Mouse (Mus musculus): ENCODE measurements around the gene Sco2.

Gene Sco2

GRCm38 (mm10) chr15:89373762-89374248 lies at the start of gene Sco2:
Sco2 (minus strand) TSS chr15:89373846.
- DNase-seq, result peak; percentile 90

GRCm38 (mm10) chr15:89421938-89422337 lies 48.3 kb upstream of the Sco2 start:
- DNase-seq, result no peak

- no peak for DNase-seq
Observed at GRCm38 (mm10) chr15:89415282-89415681, 41.6 kb upstream of the Sco2 start.

DNA sequence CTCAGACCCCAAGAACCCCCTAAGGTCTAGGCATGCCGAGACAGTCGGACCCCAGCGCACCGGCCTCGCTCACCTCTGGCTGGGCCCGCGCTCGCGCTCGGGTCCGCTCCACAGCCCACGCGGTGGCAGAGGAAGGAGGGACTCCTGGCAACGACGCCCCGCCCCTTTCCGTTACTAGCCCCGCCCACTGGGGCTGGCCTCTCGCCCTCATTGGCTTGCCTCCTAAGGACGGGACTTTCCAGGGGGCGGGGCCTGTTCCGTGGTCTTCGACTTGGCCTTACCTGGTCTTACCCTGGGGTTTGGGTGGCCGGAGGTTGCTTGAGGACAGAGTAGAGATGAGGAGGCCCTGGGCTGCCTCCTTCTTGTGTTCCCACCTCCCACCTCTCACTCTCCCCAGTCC lies 36.5 kb upstream of the Sco2 start, which contains the start of gene Syce3:
Gene Syce3 (minus strand): TSS at position 386 of the 400 bp plus-strand sequence.
- no peak for DNase-seq

DNA sequence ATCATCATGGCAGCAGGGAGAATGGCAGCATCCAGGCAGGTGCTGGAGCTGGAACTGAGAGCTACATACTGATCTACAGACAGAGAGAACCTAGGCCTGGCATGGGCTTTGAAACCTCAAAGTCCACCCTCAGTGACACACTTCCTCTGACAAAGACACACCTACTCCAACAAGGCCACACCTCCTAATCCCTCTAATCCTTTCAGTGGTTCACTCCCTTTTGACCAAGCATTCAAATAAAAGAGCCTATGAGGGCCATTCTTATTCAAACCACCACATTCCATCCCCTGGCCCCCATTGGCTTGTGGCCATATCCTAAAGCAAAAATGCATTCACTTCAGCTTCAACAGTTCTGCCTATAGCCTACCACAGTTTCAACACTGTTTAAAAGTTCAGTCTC lies 33.0 kb upstream of the Sco2 start:
- DNase-seq, result no peak

DNA sequence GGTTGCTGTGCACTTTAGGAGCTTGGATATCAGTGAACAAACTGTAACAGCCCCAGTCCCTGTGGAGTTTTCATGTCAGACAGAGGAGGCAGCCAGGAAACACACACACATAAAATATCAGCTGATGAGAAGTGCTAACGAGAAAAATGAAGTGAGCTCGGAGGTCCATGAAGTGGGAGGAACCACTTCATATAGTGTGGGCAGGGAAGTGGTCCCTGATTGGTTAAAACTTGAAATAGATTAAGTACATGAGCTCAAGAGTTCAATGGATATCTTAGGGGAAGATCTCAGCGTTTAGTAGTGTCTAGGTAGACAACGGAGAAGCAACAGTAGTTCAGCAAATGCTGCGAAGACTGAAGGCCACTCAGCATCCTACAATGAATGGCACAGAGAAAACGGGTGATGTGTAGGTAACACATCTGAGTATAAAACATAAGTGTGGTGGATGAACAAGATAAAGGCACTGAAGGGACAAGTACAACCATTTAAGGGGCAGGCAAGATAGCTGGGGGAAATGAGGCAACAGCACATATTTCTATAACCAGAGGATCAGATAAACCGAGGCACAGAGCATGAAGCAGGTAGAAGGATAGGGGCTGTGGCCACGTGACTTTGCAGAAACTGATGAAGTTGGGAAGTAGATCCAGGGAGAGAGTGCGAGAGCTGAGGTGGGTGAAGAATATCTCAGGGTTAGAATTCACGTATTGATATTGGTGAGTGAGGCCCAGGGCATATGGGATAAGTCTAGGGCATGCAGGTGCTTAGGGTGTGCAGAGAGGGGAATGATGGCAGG lies 31.4 kb upstream of the Sco2 start:
- DNase-seq, result no peak

- no peak for DNase-seq
Observed at GRCm38 (mm10) chr15:89402471-89402870, 28.8 kb upstream of the Sco2 start.

GRCm38 (mm10) chr15:89399716-89400115 lies 26.1 kb upstream of the Sco2 start:
- DNase-seq, result no peak

DNA sequence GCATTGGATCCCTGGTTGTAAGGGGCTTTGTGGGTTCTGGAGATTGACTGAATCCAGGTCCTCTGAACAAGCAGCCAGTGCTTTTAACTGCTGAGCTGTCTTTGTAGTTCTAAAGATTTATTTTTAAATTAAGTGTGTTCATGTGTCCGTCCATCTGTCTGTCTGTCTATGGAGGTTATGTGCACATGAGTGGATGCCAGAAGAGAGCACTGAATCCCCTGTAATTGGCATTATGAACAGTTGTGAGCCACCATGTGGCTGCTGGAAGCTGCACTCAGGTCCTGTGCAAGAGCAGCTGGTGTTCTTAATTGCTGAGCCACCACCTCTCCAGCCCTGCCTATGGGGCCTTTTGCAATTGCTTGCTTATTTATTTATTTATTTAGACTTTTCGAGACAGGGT lies 24.5 kb upstream of the Sco2 start:
- no peak for DNase-seq

GRCm38 (mm10) chr15:89396883-89397282 lies 23.2 kb upstream of the Sco2 start:
- DNase-seq, result no peak

GRCm38 (mm10) chr15:89390081-89390480 lies 16.4 kb upstream of the Sco2 start:
- no peak for DNase-seq

GRCm38 (mm10) chr15:89387127-89387526 lies 13.5 kb upstream of the Sco2 start:
- DNase-seq, result no peak

DNA sequence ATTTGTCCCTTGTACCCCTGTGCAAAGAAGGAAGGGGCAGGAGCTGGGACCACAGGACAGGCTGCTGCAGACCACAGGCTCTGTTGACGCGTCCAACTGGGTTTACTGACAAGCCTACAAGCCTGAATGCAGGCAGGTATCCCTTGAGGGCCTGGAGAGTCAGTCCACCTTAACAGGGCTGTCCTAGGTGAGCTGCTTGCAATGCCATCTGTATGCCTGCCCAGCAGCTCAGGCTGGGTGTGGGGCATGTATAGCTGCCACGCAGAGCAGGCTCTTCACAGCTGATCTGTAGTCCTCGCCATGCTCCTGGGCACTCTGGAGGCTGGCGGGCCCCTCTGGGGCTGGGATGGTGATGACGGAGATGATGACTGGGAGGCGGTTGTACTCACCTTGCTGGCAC lies 11.0 kb upstream of the Sco2 start, which contains the start of gene Klhdc7b:
Gene Klhdc7b (plus strand): TSS at position 301 of the 400 bp plus-strand sequence.
- DNase-seq, result no peak

- DNase-seq, result no peak
Observed at GRCm38 (mm10) chr15:89379429-89379828, 5.8 kb upstream of the Sco2 start.

GRCm38 (mm10) chr15:89378831-89379401 lies 5.3 kb upstream of the Sco2 start, which contains the start of gene Odf3b:
Odf3b (minus strand) TSS chr15:89379282.
- no peak for DNase-seq

DNA sequence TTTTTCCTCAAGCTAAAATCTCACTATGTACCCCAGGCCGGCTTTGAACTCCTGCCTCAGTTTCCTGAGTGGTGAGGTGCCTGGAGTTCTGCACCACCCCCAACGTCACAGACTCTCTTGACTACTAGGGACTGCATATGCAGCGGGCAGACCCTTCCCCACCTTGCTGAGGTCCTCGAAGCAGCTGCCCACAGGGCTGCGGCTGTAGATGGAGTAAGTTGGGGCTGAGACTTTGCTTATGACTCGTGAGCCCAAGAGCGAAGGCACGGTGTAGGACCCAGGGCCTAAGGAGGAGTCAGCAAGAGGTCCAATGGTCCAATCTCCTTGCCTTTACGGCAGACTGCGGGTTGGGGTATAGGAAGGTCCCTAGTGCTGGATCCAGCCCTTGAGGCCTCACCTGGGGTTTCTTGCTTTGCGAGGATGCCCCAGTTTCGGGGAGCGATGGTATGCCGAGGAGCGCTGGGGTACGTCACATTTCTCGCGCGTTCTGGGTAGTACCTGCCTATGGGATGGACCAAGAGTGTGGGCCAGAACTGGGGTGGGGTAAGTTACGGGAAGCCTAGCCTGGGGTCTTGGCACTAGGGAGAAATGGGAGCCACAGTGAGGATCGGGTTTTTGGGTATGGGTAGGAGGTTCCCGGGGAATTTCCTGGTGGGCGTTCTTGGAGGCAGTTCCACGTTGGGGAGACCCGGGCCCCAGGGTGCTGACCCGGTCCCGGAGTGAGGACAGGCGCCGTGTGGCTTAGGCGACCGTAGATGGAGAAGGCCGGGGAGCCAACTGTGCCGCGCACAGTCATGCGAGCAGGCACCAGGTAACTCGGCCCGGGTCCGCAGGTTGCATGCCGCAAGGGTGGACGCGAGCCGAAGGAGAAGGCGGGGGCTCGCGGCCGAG lies 4.5 kb upstream of the Sco2 start:
- no peak for DNase-seq

DNA sequence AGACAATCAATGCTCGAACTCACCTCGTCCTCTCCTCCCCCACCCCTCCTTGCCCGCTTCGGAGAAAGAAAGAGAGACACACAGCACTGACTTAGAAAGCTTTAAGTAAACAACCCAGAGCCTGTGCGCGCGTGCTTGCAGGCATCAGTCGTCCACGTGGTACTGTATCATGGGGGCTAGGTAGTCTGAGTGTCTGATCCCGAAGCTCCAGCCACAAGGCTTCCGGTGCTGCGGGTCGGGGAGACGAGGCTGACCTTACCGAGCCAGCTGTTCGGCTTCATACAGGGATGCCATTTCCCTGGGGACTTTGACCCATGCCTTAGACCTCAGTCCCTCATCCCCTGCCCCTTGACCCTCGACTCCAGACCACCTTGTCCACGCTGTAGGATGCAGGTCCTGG lies 3.7 kb upstream of the Sco2 start:
- DNase-seq, result no peak

DNA sequence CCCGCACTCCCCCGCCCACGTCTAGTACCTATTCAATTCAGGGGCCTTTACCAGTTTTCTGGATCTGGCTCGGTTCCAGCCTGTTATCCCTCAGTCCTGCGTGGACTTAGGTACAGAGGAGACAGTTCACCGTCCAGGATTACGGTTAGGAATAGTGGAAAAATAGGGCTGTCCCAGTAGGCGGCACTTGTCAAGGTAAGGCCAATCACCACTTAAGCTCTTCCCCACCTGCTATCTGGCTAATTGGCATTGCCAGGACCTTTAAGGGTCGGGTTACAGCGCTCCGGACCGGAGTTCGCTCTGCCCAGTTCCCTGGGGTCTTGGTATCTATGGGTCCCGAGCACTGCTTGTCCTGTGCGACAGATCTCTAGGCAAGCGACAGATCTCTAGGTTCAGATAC lies 3.3 kb upstream of the Sco2 start, which contains the start of gene Tymp:
Gene Tymp (minus strand): TSS at position 83 of the 400 bp plus-strand sequence.
- DNase-seq, result no peak

DNA sequence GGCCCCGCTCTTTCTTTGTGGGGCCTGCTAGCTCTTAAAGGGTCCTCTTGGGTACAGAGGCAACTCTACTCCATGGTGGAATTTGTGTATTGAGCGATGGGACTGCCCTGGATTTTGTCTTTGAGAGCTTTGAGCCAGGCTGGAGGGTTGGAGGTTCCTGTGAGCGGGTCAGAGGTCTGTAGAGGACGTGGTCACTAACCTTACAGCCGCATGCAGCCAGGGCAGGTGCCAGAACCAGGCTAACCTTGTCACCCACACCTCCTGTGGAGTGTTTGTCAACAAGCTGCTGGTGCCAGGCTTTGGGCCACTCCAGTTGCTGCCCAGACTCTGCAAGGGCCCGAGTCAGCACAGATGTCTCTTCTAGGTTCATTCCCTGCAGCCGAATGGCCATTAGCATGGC lies 2.4 kb upstream of the Sco2 start:
- no peak for DNase-seq

DNA sequence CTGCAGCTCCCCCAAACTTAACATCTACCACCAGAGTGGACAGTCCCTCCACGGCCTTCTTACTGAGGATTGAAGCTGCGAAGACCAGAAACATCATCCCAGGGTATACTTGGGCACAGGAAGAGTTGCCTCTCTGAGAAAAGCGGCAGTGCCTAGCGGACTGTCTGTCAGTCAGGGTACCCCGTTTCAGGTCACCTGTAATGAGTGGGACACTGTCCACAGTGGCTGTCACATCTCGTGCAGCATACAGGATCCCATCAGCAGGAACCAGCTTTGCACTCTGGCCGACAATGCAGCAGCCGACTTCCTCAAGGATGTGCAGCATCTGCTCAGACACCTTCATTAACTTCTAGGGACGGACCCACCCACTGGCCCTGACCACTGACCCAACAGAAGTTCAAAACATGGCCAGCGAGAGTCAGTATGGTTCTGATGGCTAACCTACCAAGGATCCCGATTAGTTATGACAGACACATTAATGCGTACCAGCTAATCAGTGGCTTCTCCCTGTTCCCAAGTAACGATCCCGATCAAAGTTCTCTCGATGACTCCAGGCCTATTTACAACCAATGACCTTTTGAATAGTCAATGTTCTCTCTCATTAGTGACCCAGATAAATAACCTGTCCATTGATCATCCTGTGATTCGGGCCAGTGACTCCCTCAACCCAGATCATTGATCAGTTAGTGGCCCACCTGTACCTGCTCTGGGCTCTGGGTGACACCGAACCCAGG lies 1.3 kb upstream of the Sco2 start:
- DNase-seq, result no peak

DNA sequence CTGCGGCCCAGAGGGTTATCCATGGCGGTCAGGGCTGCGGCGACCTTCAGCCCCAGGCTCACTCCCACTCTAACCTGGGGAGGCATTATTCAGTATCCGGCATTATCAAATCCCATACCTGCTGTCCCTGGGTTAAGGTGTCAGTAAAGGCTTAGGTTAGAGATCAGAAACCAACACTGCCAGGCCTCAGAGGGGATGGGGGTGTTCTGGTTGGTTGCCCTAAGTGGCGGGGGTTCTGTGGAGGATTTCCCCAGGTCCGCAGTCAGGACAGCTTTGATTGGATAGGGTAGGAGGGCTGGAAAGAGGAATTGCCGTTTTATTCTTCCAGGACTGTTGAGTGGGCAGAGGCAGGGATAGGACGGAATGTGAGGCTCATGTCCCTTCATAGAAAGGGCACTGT lies 694 bp upstream of the Sco2 start:
- no peak for DNase-seq

GRCm38 (mm10) chr15:89373027-89373761 lies 452 bp downstream of the Sco2 start:
- peak; percentile 79 for DNase-seq

All from right cerebral cortex, postnatal 25 days (tissue).